Mouse (Mus musculus) retina, postnatal 1 day (tissue): ENCODE results near the gene Aanat.

ENCODE experiments used
- DNase-seq: peaks from one replicate; pipeline ENCODE4 v3.0.0-alpha.2; 2012

The Aanat gene

GRCm38 (mm10) chr11:116612554-116612953, 26.3 kb downstream of the Aanat start:
- no peak for DNase-seq

GRCm38 (mm10) chr11:116613234-116613633, 27.0 kb downstream of the Aanat start:
- no peak for DNase-seq

GRCm38 (mm10) chr11:116615735-116616437, 29.7 kb downstream of the Aanat start:
- peak; percentile 88 for DNase-seq

- no peak for DNase-seq
Observed at GRCm38 (mm10) chr11:116616438-116617118, 30.3 kb downstream of the Aanat start.

- DNase-seq: no peak
Observed at GRCm38 (mm10) chr11:116617641-116618040, 31.4 kb downstream of the Aanat start.

GRCm38 (mm10) chr11:116618666-116619065, 32.4 kb downstream of the Aanat start:
- DNase-seq: no peak

GRCm38 (mm10) chr11:116619156-116619555, 32.9 kb downstream of the Aanat start:
- no peak for DNase-seq

- DNase-seq: peak; percentile 62
Observed at GRCm38 (mm10) chr11:116619561-116619960, 33.3 kb downstream of the Aanat start.

GRCm38 (mm10) chr11:116620073-116620472, 33.8 kb downstream of the Aanat start:
- DNase-seq: peak; percentile 41

GRCm38 (mm10) chr11:116620559-116621253, 34.5 kb downstream of the Aanat start:
- DNase-seq: no peak

- peak; percentile 40 for DNase-seq
Observed at GRCm38 (mm10) chr11:116621258-116621704, 35.0 kb downstream of the Aanat start.

- no peak for DNase-seq
Observed at GRCm38 (mm10) chr11:116623281-116624124, 37.3 kb downstream of the Aanat start.

GRCm38 (mm10) chr11:116624131-116624832, 38.0 kb downstream of the Aanat start:
- peak; percentile 83 for DNase-seq

GRCm38 (mm10) chr11:116625081-116626000, 39.1 kb downstream of the Aanat start:
- peak; percentile 66 for DNase-seq

- DNase-seq: no peak
Observed at GRCm38 (mm10) chr11:116626299-116627071, 40.3 kb downstream of the Aanat start, which contains the start of gene Rhbdf2. Gene Rhbdf2 (minus strand): TSS chr11:116627019.

- peak; percentile 57 for DNase-seq
Observed at GRCm38 (mm10) chr11:116627072-116628020, 41.1 kb downstream of the Aanat start.

GRCm38 (mm10) chr11:116628712-116629111, 42.5 kb downstream of the Aanat start:
- peak; percentile 94 for DNase-seq

GRCm38 (mm10) chr11:116629472-116629871, 43.2 kb downstream of the Aanat start:
- no peak for DNase-seq
